Mouse (Mus musculus): ENCODE measurements around the gene Tmub1. TPM values are rescaled to one million over a fixed set of nuclear protein-coding genes. Genes with fewer than 3 reads are reported as not detected.

Tmub1 gene
- polyA plus RNA-seq, 1 experiment from 2014 or later = 22.3 TPM

GRCm38 (mm10) chr5:24416222-24416736 is 31.4 kb downstream of the Tmub1 start:
- no peak overlapping the region for H3K4me3 ChIP-seq (replicated peaks)
- H3K36me3 ChIP-seq = peaks cover 12% of the 10 kb centered on the region
- H3K27me3 ChIP-seq (replicated peaks) = no peaks in the 10 kb centered on the region
- peak; percentile 32 for ATAC-seq (ENCODE audit: insufficient read depth, low FRiP score, low read depth)
- H3K4me1 ChIP-seq = peaks cover 8% of the 10 kb centered on the region
- peak overlapping the region; percentile 33; the same call in 1 of the 2 replicates for H3K4me2 ChIP-seq
- no peaks in the 10 kb centered on the region for H3K9me3 ChIP-seq
- H3K9ac ChIP-seq = no peak overlapping the region
- H3K27ac ChIP-seq = no peak overlapping the region
- WGBS = 3% methylated on average over 21 of the region's 21 CpGs

DNA sequence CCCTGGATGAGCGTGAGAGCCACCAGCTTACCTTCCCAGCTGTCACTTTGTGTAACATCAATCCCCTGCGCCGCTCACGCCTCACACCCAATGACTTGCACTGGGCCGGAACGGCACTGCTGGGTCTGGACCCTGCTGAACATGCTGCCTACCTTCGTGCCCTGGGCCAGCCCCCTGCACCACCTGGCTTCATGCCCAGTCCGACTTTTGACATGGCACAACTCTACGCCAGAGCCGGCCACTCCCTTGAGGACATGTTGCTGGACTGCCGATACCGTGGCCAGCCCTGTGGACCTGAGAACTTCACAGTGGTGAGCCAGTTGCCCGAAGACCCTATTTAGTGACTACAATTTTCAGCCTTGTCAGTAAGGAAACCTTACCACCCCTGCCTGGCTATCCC is 33.7 kb downstream of the Tmub1 start:
- Histone ChIP-seq H3K4me2 (no peak overlapping the region), H3K36me3 (no peaks in the 10 kb centered on the region; the same call in 1 of the 2 replicates), H3K9ac (no peak overlapping the region), H3K9me3 (no peaks in the 10 kb centered on the region), H3K4me3 (replicated peaks) (no peak overlapping the region), H3K27ac (no peak overlapping the region), H3K4me1 (peaks cover 8% of the 10 kb centered on the region), H3K27me3 (replicated peaks) (no peaks in the 10 kb centered on the region)
- WGBS = 83% methylated on average over 13 of the region's 13 CpGs
- no peak for ATAC-seq (ENCODE audit: insufficient read depth, low FRiP score, low read depth)

DNA sequence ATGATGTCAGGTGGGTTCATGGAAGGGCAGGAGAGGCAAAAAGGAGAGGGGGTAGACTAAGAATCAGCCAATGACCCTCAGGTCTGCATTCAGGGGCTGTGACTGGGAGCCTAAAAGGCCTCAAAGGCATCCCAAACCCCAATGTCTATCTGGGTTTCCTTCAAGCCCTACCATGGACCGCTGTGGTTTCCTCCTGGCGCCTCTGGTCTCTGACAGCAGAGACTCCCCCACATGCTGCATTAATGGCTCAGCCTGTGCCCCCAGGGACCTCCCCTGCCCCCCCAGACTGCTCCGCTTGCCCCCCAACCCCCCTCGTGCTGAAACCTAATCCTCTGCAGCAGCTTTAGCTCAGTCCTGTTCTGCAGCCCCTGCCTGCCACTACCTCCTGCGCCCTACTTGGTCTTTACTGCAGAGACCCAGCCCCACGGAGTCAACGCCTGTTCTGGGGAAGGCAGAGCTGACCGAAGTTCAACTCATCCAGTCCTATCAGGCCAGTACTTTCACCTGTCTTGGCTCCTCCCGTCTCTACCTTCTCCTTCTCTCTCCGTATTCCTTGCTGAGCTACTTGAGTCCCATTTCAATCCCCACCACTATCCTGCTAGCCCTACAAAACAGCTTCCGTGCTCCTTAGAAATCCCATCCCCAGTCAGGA is 34.5 kb downstream of the Tmub1 start, which contains the start of gene Asic3:
Gene Asic3, plus strand, starts transcription at position 351 of the 652 bp plus-strand sequence.
- no peaks in the 10 kb centered on the region for H3K9me3 ChIP-seq
- WGBS = 36% methylated on average over 11 of the region's 11 CpGs
- no peak within 1 kb of the TSS for H3K27ac ChIP-seq
- H3K4me2 ChIP-seq = no peak within 1 kb of the TSS
- no peaks in the 10 kb centered on the region for H3K27me3 ChIP-seq (replicated peaks)
- H3K4me1 ChIP-seq = peaks cover 8% of the 10 kb centered on the region
- no peaks in the 10 kb centered on the region; the same call in 1 of the 2 replicates for H3K36me3 ChIP-seq
- no peak for ATAC-seq (ENCODE audit: insufficient read depth, low FRiP score, low read depth)
- no peak within 1 kb of the TSS for H3K9ac ChIP-seq
- H3K4me3 ChIP-seq (replicated peaks) = no peak within 1 kb of the TSS

GRCm38 (mm10) chr5:24412063-24412462 is 35.6 kb downstream of the Tmub1 start:
- ATAC-seq (ENCODE audit: insufficient read depth, low FRiP score, low read depth) = no peak
- H3K27ac ChIP-seq = no peak overlapping the region
- H3K4me2 ChIP-seq = no peak overlapping the region
- H3K27me3 ChIP-seq (replicated peaks) = no peaks in the 10 kb centered on the region
- H3K4me3 ChIP-seq (replicated peaks) = no peak overlapping the region
- 87% methylated on average over 2 of the region's 2 CpGs for WGBS
- no peaks in the 10 kb centered on the region for H3K9me3 ChIP-seq
- H3K9ac ChIP-seq = no peak overlapping the region
- H3K4me1 ChIP-seq = peaks cover 8% of the 10 kb centered on the region
- no peaks in the 10 kb centered on the region for H3K36me3 ChIP-seq

DNA sequence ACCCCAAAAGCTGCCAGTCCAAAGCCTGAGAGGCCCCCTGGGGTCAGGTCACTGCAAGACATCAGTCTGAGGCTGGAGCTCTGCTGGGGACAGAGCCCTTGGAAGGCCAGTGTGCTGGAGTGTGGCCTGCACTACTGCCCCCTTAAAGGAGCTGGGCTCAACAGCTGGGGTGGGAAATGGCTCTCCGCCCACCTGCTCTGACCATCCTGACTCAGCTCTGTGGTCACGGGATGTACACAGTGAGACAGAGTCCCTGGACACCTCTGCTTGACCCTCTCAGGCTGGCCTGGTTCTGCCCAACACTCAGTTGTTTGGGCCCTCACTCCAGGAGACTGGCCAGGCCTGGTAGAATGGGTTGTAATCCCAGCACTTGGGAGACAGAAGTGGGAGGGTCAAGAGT is 38.2 kb downstream of the Tmub1 start:
- 92% methylated on average over 2 of the region's 2 CpGs for WGBS

GRCm38 (mm10) chr5:24408651-24409050 is 39.0 kb downstream of the Tmub1 start:
- no peaks in the 10 kb centered on the region for H3K27me3 ChIP-seq (replicated peaks)
- no peaks in the 10 kb centered on the region for H3K9me3 ChIP-seq
- H3K36me3 ChIP-seq = peaks cover 11% of the 10 kb centered on the region
- no peak overlapping the region for H3K9ac ChIP-seq
- WGBS = 88% methylated on average over 13 of the region's 13 CpGs
- H3K4me1 ChIP-seq = 0 out of 2 replicates have a peak, but pooled peaks cover 2% of the 10 kb centered on the region
- H3K27ac ChIP-seq = no peak overlapping the region
- no peak for ATAC-seq (ENCODE audit: insufficient read depth, low FRiP score, low read depth)
- H3K4me3 ChIP-seq (replicated peaks) = no peak overlapping the region
- no peak overlapping the region for H3K4me2 ChIP-seq

More for the DNA sequence above, 38.2 kb downstream of the Tmub1 start:
- Histone ChIP-seq H3K36me3 (peaks cover 6% of the 10 kb centered on the region; the same call in 1 of the 2 replicates), H3K27me3 (replicated peaks) (no peaks in the 10 kb centered on the region), H3K9ac (no peak overlapping the region), H3K4me1 (0 out of 2 replicates have a peak, but pooled peaks cover 3% of the 10 kb centered on the region), H3K4me3 (replicated peaks) (no peak overlapping the region), H3K27ac (no peak overlapping the region), H3K9me3 (no peaks in the 10 kb centered on the region), H3K4me2 (no peak overlapping the region)
- ATAC-seq (ENCODE audit: insufficient read depth, low FRiP score, low read depth) = no peak

- H3K4me1 ChIP-seq = no peaks in the 10 kb centered on the region
- H3K36me3 ChIP-seq = peaks cover 16% of the 10 kb centered on the region
- no peak overlapping the region for H3K4me3 ChIP-seq (replicated peaks)
- H3K9me3 ChIP-seq = no peaks in the 10 kb centered on the region
- ATAC-seq (ENCODE audit: insufficient read depth, low FRiP score, low read depth) = no peak
- H3K4me2 ChIP-seq = no peak overlapping the region
- no peaks in the 10 kb centered on the region for H3K27me3 ChIP-seq (replicated peaks)
- no peak overlapping the region for H3K27ac ChIP-seq
- H3K9ac ChIP-seq = no peak overlapping the region
- 69% methylated on average over 3 of the region's 3 CpGs for WGBS
Measured at GRCm38 (mm10) chr5:24405389-24405876, 42.2 kb downstream of the Tmub1 start.

- WGBS = 76% methylated on average over 6 of the region's 6 CpGs
- Histone ChIP-seq H3K27ac (no peak overlapping the region), H3K27me3 (replicated peaks) (no peaks in the 10 kb centered on the region), H3K4me2 (no peak overlapping the region), H3K4me3 (replicated peaks) (no peak overlapping the region), H3K36me3 (peaks cover 16% of the 10 kb centered on the region), H3K9me3 (no peaks in the 10 kb centered on the region), H3K9ac (no peak overlapping the region), H3K4me1 (no peaks in the 10 kb centered on the region)
- ATAC-seq (ENCODE audit: insufficient read depth, low FRiP score, low read depth) = no peak
Measured at GRCm38 (mm10) chr5:24404594-24405360, 42.9 kb downstream of the Tmub1 start.

DNA sequence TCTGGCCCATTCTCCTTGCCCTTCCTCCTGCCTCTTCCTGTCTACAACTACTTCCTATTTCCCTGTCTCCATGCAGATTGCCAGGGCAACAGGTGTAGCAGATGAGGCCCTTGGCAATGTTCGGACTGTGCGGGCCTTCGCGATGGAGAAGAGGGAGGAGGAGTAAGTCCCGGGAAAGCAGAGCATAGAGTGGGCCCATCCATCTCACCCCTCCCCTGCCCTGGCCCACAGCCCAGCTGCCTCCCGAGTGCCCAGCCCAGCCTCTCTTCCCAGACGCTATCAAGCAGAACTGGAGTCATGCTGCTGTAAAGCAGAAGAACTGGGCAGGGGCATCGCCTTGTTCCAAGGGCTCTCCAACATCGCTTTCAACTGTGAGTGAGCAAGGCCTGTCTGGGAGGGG is 45.7 kb downstream of the Tmub1 start:
- no peaks in the 10 kb centered on the region for H3K9me3 ChIP-seq
- H3K4me2 ChIP-seq = no peak overlapping the region
- H3K4me3 ChIP-seq (replicated peaks) = no peak overlapping the region
- no peaks in the 10 kb centered on the region for H3K27me3 ChIP-seq (replicated peaks)
- no peak overlapping the region for H3K27ac ChIP-seq
- ATAC-seq (ENCODE audit: insufficient read depth, low FRiP score, low read depth) = 0 out of 2 replicates have a peak, but pooled peaks have one; percentile 32
- whole genome bisulfite sequencing = 70% methylated on average over 9 of the region's 9 CpGs
- no peaks in the 10 kb centered on the region for H3K4me1 ChIP-seq
- peaks cover 16% of the 10 kb centered on the region for H3K36me3 ChIP-seq
- H3K9ac ChIP-seq = no peak overlapping the region

DNA sequence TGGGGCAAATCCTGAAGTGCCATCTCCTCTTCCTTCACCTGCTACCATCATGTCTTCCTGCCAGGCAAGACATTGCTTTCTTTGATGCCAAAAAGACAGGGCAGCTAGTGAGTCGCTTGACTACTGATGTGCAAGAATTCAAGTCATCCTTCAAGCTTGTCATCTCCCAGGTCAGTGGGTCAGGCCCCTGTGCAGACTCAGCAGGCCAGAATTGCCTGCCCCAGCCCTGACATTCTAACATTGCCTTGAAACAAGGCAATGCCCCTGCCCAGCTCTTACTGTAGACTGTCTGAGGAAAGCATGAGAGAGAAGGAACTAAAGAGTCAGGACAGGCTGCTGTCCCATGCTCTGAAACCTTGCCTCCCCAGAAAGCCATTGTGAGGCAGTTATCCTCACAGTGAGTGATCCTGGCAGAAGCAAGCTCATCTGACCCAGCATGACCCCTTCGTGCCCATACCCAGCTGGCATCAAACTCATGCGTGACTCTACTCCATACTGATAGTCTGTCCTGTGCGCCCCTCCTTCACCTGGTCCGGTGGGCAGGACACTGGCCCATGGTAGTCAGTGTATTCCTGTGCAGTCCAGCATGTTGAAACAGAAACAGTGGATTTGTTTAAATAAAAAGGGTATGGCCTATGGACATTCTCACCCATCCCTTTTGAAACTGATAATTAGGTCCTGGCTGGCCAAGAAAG is 46.6 kb downstream of the Tmub1 start:
- Histone ChIP-seq H3K27ac (no peak overlapping the region), H3K4me2 (no peak overlapping the region), H3K4me3 (replicated peaks) (no peak overlapping the region), H3K4me1 (no peaks in the 10 kb centered on the region), H3K27me3 (replicated peaks) (no peaks in the 10 kb centered on the region), H3K9me3 (no peaks in the 10 kb centered on the region), H3K9ac (no peak overlapping the region), H3K36me3 (peaks cover 15% of the 10 kb centered on the region; the same call in 1 of the 2 replicates)
- 87% methylated on average over 5 of the region's 5 CpGs for whole genome bisulfite sequencing
- no peak for ATAC-seq (ENCODE audit: insufficient read depth, low FRiP score, low read depth)

GRCm38 (mm10) chr5:24400362-24400761 is 47.3 kb downstream of the Tmub1 start:
- no peaks in the 10 kb centered on the region for H3K9me3 ChIP-seq
- no peak overlapping the region for H3K4me2 ChIP-seq
- no peak for ATAC-seq (ENCODE audit: insufficient read depth, low FRiP score, low read depth)

More at GRCm38 (mm10) chr5:24400362-24400761, 47.3 kb downstream of the Tmub1 start:
- H3K27me3 ChIP-seq (replicated peaks) = no peaks in the 10 kb centered on the region
- peaks cover 10% of the 10 kb centered on the region; the same call in 1 of the 2 replicates for H3K36me3 ChIP-seq
- no peaks in the 10 kb centered on the region for H3K4me1 ChIP-seq
- 83% methylated on average over 11 of the region's 11 CpGs for WGBS
- H3K9ac ChIP-seq = no peak overlapping the region
- H3K4me3 ChIP-seq (replicated peaks) = no peak overlapping the region
- no peak overlapping the region for H3K27ac ChIP-seq
